Mouse (Mus musculus): Measurements from ENCODE around the gene Tmem127.
A peak's percentile ranks its signal among the peaks of the same experiment; 100 is the strongest.
"Not testable (repeated sequence)": the region's sequence is repeated elsewhere in the genome, so short reads cannot be mapped to it uniquely, and the experiment has no call there.

The Tmem127 gene

DNA sequence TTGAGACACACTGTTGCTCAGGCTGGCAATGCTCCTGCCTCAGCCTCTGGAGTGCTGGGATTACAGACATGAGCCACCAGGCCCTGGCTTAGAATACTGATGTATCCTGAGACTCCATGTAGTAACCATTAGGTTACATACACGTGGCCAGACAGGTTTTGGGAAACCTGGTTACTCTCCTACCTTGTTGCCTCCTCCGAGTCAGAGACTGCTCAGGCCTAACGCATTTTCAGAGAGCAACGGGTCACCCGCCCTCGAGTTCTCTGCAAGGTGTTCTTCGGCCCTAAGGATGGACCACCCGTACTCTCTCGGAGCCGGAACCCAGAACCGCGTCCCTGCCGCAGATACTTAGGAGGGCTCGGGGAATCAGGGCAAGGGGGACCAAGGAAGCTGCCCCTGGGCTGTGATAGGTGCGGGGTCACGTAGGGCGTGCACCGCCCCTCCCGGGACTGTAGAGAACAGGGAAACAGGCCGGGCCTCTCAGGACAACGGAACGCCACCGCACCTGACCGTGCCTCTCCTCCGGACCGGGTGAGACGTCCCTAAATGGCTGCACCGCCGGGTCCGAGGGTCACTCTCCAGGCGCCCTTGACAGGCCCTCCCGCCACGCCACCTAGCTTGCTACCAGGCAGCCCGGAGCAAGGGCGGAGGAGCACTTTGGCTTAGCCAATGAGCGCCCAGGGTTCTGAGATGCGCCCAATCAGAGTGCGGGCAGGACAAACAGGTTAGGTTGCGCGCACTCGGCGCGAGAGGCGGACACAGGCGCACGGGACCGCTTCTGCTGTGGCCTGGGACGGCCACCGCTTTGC is 22.0 kb downstream of the Tmem127 start, which contains the start of gene Stard7:
Gene Stard7, plus strand, starts transcription at position 728 of the 809 bp plus-strand sequence.
- DNase-seq (ENCODE audit: low spot score): peak; percentile 98

DNA sequence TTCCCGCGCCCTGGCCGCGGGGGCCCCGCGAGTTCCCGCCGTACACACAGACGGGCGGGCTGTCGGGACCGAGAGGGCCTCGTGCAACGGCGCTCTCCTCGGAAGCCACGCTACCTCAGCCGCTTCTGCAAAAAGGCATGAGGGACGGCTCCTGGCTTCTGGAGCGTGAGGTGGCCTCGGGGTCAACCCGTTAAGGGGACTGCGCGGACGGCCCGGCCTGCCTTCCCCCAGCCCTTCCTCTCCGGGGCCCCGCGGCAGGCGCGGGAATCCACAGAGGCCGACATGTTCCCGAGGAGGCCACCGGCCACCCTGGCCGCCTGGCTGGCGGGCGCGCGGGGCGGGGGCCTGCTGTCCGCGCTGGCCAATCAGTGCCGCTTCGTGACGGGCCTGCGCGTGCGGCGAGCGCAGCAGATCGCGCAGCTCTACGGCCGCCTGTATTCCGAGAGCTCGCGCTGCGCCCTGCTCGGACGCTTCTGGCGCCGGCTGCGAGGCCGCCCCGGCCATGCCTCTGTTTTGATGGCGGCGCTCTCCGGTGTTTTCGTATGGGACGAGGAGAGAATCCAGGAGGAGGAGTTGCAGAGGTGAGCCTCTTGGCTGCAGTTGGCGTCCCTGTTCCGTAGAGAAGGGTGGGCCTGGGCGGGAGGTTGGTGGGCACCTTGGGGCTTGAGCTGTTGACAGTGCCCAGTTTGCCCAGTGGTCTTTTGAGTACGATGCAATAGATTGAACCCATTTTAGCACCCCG is 22.8 kb downstream of the Tmem127 start:
- DNase-seq (ENCODE audit: low spot score): peak; percentile 82

DNA sequence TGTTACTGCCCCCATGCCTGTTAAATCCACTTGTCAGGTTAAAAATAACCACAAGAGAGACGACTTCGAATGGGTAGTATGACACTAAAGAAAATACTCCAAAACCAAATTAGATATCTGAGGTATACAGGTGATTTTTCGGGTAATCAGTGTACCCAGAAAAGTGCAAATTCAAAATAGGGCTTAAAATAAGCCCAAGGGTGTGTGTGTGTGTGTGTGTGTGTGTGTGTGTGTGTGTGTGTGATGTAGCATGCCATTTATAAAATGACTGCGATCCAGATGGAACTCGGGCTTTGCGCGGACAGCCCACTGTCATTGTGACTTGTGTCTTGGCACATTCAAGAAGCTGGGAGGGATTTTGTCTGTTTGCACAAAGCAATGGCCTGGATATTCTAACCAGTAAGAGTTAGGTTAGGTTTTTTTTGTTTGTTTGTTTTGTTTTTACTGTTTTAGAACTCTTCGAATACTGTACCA is 23.4 kb downstream of the Tmem127 start:
- DNase-seq (ENCODE audit: low spot score): no peak

DNA sequence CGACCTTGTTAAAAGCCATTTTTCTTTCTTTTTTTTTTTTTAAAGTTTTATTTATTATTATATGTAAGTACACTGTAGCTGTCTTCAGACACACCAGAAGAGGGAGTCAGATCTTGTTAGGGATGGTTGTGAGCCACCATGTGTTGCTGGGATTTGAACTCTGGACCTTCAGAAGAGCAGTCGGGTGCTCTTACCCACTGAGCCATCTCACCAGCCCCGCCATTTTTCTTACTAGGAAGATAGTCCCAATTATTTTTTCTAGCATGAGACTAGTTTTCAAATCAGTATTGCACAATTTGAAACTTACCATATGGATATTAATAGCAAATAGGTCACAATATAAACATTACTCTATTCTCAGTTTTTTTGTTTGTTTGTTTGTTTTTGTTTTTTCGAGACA is 24.3 kb downstream of the Tmem127 start:
- DNase-seq (ENCODE audit: low spot score): not testable (repeated sequence)

DNA sequence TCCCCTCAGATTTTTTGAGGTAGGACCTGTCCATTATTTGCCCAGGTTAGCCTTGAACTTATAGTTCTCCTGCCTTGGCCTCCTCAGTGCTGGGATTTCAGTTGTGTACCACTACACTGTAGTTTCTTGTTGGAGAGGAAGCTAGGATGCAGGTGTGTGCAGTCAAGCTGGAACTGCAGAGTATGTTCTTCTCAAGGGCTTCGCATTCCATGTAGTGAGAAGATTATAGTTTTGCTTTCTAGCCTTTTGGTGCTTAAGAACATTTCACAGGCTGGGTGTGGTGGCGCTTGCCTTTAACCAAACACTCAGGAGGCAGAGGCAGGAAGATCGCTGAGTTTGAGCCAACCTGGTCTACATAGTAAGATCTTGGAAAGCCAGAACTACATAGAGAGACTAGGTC is 25.1 kb downstream of the Tmem127 start:
- DNase-seq (ENCODE audit: low spot score): no peak

DNA sequence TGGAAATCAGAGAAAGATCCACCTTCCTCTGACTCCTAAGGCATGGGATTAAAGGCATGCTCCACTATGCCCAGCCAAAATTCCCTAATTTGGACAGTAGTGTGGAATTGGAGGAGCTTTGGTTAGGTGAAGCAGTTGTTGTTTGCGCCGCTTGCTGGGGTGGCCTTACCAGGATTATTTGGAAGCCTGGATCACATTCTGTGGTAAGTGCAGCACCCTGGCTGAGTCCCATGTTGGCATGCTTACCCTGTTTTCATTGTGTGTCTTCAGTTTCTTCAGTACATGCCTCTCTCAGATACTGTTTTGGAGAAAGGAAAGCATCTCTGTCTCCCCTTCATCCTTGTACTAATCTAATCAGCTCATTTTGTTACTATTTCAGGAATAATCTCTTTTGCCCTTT is 26.9 kb downstream of the Tmem127 start:
- no peak for DNase-seq (ENCODE audit: low spot score)

DNA sequence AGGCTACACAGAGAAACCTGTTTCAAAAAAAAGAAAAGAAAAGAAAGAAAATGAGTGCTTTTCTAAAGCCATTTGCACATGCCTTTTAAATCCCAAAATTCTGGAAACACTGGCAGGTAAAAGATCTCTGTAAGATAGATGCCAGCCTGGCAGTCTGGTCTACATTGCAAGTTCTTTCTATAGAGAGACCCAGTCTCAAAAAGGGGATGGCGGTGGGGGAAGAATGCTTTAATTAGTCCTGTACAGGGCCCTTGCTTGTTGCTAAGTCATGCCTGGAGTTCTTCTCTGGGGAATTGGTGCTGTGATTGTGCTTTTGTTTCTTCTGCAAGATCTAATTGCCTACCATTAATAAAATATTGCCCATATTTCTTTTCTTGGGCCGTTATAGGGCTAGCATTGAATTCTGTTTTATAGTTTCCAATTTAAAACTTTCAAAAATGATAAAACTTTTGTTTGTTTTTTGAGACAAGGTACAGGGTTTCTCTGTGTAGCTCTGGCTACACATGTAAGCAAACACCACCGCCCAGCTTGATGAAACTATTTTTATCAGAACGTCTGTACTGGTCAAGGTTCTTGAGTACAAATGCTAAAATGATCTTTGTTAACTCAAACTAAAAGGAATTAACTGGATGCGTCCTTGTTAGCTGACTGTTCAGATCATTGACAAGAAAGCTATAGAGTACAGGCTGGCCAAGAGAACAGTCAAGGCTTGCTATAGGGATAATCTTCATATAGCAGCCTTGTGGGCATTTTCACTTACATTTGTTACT is 28.0 kb downstream of the Tmem127 start:
- DNase-seq (ENCODE audit: low spot score): no peak

DNA sequence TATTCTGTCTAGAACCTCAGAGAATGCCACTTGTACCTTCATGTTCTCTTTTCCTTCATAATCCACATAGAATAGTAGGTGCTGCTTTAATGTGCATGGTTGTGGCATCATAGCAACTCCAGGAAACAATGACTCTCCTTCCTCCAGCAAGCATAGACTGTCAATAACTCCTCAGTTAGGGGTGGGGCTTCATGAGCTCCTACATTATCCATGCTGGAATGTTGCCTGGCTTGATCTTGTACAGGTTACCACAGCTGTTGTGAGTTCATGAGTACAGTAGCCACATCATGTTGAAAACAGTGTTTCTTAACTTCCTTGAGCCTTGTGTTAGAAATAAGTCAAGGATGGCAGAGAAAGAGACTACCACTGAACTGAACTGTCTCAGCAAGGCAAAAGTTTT is 30.5 kb downstream of the Tmem127 start:
- DNase-seq (ENCODE audit: low spot score): no peak

DNA sequence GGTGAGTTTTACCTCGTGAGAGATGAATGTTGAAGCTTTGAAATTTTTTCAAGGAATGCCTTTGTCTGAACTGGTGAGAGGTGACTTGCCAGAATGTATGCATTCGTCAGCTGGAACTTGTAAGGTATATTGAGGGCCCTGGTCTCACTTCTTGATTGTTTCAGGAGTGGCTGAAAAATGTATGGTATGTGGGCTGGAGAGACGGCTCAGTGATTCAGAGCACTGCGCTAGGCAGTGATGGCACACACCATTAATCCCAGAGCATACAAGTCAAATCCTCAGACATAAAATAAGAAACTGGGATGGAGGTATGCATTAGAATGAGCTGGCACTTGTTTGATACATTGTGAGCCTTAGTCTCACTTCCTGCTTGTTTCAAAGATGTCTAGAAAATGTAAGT is 44.5 kb downstream of the Tmem127 start:
- no peak for DNase-seq (ENCODE audit: low spot score)

DNA sequence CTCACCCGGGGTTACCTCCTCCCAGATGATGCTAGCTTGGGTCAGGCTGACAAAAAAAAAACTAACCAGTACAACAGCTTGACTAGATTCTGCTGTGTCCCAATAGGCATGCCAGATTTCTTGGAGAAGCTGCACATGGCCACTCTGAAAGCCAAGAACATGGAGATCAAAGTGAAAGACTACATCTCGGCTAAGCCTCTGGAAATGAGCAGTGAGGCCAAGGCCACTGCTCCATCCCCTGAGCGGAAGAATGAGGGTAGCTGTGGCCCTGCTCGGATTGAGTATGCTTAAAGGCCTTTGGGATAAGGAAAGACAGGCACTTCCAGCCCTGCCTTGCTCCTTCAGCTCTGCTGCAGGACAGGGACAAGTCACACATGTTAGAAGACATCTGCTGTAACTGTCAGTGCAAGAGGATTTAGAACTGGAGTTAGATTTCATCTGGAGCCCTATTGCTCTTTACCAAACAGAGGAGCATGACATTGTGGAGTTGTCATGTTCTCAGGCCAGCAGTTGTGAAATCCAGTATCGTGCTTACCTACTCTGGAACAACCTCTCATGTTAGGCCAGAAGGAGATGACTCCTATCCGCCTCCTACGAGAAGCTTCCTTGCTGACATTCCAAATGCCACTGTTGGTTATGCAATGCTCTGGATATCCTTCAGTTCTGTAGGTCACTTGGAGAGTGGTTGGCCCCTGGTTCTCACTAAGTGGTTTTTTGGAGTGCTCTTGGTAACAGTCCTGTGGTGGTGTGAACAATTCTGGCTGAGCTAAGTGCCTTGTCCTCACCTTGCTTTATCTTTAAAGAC is 49.5 kb downstream of the Tmem127 start:
- no peak for DNase-seq (ENCODE audit: low spot score)

DNA sequence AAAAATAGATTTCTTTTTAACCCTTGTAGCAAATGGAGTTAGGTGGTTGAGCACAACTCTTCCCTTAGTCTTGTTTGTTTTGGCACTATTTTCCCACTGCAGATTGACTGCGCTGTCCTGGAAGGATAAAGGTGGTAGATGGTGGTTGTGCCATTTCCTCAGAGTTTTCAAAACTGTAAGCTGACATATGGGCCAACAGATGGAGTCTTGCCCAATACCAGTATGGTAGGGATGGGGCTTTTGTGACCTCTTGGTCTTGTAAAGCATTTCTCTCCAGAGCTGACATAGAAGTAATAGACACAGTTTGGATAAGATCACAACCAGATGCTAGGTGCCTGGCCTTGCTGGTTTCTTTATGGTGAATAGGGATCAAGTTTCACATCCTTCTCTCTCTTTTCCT is 50.3 kb downstream of the Tmem127 start:
- no peak for DNase-seq (ENCODE audit: low spot score)

DNA sequence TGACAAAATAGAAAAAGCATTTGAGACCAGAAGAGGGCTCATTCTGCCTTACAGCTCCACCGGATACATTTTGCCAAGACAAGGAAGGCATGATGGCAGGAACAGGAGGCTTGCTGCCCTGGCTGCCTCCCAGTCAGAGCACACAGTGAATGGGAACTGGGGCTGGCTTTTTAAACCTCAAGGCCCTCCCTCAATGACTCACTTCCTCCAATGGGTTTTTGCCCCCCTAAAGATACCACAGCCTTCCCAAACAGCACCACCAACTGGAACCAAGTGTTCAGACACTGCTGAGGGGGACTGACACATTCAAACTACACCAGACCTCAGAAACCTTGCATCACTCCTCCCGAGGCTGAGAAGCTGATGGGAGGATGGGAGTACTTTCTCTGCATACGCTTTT is 53.0 kb downstream of the Tmem127 start:
- no peak for DNase-seq (ENCODE audit: low spot score)

DNA sequence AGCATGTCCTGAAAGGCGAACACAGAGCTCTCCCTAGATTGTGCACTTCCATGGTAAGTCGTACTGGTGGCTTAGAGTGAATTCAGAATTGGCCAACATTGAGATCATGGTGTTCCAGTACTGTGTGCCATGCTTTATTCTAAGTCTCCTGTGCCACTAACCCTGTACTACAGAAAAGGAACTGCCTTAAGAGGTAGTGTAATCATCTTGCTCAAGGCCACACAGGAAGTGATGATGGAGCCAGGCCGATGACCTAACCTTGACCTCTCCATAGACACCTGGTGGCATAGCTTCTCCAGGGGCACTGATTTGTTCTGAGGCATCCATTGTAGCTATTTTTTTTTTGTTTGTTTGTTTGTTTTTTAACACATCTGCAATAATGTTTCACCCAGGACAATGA is 54.2 kb downstream of the Tmem127 start:
- no peak for DNase-seq (ENCODE audit: low spot score)

DNA sequence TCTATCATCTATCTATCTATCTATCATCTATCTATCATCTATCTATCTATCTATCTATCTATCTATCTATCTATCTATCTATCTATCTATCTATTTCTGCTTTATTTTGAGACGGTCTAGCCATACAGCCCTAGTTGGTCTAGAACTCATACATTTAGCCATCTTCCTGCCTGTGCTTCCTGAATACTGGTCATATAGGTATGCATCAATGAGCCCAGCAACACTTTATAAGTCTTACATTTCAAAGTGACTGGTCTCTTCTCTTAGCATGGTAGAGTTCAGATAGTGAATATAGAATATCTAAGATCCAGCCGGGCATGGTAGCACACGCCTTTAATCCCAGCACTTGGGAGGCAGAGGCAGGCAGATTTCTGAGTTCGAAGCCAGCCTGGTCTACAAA is 56.5 kb downstream of the Tmem127 start:
- DNase-seq (ENCODE audit: low spot score): not testable (repeated sequence)

DNA sequence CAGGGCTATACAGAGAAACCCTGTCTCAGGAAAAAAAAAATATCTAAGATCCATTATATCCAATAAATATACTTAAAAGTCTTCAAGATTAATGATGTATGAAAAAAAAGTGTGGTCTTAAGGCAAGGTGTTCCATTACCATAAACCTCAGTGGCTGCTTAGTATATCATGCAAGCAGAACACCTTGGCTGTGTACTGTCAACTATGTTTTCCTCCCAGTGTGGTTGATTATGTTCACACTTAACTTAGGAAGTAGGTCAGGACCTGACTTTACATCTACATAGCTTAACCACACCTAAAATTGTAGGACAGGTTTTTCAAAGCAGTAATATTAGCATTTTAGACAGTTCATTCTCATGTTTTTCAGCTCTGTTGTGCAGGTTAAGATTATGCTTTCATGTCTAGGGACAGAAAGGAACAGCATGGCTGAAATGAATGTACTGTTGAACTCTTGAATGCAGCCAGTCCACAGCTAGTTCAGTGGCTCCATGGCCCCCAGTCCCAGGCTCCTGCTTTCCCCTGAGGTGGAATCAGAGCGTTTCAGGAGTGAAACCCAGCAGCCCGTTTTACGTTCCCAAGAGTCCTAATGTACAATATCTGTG is 57.0 kb downstream of the Tmem127 start:
- DNase-seq (ENCODE audit: low spot score): no peak

DNA sequence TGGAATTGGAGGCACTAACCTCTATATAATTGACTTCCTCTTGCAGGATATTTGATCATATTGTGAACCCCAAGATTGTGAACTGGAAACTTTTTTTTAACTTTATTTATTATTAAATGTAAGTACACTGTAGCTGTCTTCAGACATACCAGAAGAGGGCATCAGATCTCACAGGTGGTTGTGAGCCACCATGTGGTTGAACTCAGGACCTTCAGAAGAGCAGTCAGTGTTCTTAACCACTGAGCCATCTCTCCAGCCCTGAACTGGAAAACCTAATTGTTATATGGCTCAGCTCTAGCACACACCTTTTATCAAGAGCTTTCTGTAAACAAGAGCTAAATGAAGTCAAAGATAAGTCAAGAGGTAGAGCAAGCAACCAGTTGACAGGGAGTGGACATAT is 58.4 kb downstream of the Tmem127 start:
- no peak for DNase-seq (ENCODE audit: low spot score)

DNA sequence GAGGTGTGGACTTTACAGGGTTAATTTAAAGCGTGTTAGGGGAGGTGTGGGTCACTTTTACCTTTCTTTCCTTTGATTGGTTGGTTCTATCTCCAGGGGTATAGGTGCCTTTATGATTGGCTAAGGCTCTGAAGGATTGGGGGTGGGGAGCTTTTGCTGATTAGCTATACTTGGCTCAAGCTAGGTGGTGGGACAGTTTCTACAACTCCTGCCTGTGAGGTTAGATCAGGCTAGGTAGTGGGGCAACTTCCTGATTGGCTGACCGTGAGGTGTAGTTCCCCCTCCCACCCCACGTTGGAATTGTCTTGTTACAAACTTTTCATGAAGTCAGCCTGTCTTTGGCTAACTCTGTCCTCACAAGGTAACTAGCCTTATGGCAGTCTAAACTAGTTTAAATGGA is 59.5 kb downstream of the Tmem127 start:
- no peak for DNase-seq (ENCODE audit: low spot score)

DNA sequence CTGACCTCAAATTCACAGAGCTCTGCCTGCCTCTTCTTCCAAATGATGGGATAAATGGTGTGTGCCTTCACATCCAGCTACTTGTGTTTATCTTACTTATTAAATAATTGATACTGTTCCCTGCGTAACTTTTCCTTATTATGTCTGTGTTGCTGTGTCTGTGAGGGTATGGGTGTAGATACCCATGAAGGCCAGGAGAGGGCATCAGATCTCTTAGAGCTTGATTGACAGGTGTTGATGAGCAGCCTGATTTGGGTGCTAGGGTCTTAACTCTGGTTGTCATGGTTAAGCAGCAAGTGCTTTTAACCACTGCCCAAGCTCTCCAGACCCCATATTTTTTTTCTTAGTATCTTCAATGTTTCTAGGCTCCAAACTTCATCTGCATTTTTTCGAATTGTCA is 61.0 kb downstream of the Tmem127 start:
- DNase-seq (ENCODE audit: low spot score): no peak

DNA sequence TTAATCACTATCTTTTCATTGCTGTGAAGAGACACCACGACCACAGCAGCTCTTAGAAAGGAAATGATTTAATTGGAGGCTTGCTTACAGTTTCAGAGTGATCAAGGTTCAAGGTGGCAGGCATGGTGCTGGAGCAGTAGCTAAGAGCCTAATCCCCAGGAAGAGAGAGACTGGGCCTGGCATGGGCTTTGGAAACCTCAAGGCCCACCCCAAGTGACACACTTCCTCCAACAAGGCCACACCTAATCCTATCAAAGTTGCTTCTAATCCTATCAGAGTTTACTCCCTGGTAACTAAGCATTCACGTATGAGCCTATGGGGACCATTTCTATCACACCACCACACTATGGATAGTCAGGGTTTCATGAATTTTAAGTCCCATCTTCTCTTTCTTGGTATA is 62.5 kb downstream of the Tmem127 start:
- DNase-seq (ENCODE audit: low spot score): no peak

DNA sequence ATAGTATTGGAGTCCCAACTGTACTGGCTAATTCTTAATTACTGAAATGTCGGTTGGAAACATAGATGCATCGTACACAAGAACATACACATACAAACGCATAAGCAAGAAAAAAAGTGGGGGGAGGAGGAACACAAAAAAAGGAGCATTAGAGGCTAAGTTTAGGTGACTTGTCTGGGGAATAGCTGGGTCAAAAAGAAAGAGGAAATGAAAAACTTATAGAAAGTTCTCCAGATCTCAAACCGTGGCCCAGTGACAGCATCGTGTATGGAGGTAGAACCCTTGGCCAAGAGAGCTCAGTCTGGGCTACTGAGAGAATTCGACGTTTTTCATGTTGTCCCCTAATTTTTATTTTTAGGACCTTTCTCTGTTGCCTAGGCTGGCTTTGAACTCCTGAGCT is 63.0 kb downstream of the Tmem127 start:
- DNase-seq (ENCODE audit: low spot score): no peak

All from yolk sac, embryonic 10.5 days (tissue).